Mouse (Mus musculus): ENCODE measurements around the gene Gm9376.
A peak's percentile ranks its signal among the peaks of the same experiment; 100 is the strongest.

Gm9376 gene

DNA sequence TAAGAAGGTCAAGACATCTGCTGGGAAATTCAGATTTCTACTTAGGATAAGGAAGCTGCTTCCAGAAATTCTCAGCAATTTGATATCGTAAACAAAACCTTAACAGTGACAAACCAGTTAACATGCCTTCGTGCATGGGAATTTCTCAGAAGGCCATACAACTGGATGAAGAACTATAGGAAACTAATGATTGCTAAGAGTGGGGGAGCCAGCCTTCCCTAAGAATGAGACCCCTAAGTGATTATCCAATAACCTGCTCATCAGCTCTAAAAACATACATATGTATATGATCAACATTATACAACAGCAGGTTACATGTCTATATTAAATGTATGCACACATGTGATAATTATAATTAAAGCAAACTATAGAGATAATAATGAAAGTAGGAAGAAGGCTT is at the start of gene Gm9376:
TSS of gene Gm9376 (plus strand) at position 301 of the 400 bp plus-strand sequence.
- no peak for DNase-seq

DNA sequence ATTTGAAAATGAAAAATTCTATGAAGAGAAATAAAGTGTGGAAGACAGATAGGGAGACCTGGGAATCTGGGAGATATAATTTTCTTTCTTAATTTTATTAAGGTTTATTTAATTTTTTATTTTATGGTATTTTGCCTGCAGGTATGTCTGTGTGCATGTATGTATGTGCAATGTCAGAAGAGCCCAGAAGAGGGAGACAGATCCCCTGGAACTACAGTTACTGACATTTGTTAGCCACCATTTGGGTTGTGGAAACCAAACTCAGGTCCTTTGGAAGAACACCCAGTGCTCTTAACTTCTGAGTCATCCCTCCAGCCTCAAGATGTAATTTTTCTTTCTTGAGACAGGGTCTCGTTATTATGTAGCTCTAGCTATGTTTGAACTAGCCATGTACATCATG is 45.9 kb upstream of the Gm9376 start:
- no peak for DNase-seq

DNA sequence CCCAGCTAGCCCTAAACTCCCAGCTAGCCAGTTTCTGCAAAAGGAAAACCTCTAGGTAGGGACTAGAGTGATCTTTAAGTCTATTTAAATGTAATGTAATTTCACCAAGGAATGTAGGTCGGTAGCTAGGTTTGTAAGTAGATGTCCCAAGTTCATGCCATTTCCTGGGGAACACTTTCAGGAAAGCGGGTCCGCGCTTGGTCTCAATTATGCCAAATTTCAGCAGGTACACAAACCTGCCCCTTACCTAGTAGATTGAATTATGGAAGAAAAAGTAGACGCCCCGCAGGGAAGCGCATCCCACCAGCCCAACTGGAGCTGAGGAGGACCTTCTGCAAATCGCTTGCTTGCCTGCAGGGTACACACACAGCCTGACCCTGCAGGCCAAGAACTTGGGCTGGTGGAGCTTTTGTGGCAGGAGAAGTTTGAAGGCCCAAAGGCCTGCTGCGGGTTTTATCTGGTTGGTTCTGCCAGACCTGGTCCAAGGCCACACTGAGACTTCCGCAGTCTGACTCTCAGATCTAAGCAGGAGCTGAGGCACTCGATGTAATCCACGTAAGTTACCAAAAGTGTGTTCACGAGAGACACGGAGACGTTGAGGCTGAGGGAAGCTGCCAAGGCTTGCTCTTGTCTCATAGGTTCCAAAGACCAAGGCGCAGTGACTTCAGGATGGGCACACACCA is 41.6 kb upstream of the Gm9376 start:
- DNase-seq: no peak

DNA sequence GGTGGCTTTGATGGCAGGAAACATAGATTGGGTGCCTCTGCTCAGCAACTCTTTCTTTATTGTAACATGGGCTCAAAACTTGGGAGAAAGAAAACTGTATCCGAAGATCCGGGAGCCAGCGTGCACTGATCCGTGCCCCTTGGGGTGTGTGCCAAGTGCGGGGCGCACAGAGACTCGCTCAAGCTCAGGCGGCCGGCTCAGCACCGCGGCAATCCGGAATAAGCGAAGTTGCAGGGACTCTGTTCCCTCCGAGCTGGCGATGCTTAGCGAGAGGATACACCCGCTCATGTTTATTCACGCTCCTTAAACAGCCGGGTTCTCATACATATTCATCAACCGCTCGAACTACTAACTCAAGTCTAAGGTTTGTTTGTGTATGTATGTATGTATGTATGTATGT is 40.8 kb upstream of the Gm9376 start:
- DNase-seq: peak; percentile 26

DNA sequence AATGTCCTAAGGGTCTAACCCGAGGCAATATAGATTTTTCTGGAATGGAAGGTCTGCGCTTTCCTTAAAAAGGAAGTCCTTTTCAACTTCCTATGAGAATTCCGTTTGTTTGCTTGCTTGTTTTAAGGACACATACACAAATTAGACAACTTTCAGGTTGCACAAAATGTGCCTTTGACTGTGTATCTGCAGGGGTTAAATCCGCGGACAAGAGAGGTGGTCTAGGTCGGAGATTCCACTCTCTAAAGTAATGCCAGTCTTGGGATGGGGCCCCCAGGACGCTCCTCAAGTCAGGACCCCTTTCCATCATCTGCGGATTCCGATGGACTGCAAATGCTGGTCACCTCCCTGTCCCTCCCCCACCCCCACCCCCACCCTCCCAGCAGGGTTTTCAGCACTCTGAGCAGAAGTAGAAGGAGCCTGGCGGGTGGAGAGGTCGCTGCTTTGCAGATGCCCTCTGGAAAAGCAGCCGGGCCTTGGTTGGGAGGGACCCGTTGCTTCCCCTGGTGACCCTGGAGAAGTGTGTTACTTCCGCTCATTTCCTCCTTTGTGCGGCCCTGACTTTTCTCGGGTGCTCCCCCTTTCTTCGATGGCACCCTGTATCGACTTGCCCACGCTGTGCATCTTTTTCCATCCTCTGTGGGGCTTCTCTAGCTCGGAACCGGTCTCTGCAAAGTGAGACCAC is 40.1 kb upstream of the Gm9376 start:
- no peak for DNase-seq

DNA sequence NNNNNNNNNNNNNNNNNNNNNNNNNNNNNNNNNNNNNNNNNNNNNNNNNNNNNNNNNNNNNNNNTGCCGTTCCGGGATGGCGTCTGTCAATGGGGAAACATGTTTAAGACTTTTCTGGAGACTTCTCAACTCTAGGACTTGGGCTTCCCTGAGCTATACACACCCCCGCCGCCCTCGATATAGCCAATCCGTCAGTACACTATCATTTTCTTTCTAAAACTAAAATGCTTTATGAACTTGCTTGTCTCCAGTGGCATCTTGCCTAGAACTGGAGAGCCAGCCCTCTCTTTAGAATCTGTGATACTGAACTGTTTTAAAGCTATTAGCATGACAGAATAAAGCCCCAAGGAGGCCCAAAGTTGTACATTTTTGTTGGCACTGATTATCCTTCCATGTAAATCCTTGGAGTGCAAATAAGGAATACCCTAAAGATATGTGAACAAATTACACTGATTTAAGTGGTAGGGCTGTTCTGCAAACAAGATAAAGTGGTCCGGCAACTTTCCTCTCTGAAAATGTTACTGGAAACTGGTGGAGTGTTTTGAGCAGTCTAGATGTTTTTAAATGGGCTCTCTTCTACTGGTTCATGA is 34.3 kb upstream of the Gm9376 start:
- no peak for DNase-seq

DNA sequence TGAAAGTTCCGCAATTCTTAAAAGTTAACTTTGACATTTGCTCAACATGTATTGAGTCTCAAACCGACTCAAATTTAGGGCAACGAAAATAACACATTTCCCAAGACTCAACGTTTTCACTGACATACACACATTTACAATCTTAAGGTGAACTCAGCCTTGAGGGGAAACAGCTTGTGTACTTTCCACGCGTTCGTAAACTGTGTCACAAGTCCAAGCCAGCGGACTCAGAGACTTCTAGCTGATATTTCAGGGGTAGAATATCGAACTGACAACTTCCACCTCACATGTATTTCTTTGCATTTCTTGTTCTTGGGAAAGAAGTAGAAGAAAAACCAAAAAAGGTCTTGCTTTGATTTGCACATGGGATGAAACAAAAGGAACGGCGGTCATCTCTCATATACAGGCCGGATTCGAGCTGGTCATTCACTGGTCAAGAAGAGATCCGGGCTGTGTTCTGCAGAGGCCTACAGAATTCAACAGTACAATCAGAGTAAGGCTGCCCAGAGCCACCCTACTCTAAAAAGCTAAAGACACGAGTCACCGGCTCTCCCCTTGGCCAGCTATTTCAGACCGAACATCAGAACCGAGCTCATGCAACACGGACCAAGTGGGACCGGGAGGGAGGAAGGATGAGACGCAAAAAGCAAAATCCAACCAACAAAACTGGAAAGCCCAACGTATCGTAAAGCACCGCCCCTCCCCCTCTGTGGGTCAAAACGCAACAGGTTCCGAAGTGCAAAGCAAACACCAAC is 32.8 kb upstream of the Gm9376 start:
- DNase-seq: no peak

DNA sequence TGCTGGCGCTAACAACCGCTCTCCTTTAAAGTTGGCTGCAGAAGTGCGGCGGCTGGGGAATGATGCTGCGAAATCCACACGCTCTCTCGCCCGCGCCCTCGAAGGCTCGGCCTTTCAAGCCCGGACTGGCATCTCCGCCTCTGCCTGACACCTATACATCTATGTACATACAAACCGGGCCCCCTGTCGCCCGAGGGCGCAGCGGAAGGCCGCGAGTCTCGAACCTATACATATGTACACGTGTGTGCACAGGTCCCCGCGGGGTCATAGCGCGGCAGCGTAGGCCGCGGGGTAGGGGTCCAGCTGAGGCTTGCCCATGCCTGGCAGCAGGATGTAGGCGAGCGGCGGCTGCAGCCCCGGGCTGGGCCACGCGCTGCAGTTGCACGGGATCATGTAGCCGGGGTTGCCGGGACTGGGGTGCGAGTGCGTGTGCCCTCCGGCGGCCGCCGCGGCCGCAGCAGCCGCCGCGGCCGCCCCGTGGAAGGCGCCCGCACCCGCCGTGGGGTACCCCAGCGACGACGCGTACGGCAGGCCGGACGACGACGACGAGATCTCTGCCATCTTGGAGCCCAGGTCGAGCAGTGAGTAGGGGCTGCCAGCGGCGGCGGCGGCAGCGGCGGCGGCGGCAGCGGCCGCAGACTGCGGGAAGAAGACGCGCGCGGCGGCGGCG is 32.1 kb upstream of the Gm9376 start:
- DNase-seq: peak; percentile 52

DNA sequence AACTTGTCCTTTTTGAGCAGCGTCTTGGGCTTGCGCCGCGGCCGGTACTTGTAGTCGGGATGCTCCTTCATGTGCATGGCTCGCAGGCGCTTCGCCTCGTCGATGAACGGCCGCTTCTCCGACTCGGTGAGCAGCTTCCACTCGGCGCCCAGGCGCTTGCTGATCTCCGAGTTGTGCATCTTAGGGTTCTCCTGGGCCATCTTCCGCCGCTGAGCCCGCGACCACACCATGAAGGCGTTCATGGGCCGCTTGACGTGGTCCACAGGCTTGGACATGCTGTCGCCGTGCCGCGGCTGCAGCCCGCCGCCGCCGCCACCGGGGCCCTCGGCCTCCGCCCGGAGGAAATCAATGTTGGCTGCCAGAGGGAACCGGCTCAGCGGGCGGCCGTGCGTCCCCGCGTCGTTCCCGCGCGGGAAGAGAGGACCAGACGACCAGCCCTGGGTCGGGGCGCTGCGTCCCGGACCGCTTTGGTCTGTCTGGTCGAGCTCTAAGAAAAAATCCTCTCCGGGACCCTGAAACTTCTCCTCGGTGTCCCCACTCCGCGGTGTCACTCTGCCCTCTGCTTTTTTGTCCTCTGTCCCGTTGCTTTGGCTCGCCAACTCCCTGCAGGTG is 31.3 kb upstream of the Gm9376 start:
- DNase-seq: no peak

DNA sequence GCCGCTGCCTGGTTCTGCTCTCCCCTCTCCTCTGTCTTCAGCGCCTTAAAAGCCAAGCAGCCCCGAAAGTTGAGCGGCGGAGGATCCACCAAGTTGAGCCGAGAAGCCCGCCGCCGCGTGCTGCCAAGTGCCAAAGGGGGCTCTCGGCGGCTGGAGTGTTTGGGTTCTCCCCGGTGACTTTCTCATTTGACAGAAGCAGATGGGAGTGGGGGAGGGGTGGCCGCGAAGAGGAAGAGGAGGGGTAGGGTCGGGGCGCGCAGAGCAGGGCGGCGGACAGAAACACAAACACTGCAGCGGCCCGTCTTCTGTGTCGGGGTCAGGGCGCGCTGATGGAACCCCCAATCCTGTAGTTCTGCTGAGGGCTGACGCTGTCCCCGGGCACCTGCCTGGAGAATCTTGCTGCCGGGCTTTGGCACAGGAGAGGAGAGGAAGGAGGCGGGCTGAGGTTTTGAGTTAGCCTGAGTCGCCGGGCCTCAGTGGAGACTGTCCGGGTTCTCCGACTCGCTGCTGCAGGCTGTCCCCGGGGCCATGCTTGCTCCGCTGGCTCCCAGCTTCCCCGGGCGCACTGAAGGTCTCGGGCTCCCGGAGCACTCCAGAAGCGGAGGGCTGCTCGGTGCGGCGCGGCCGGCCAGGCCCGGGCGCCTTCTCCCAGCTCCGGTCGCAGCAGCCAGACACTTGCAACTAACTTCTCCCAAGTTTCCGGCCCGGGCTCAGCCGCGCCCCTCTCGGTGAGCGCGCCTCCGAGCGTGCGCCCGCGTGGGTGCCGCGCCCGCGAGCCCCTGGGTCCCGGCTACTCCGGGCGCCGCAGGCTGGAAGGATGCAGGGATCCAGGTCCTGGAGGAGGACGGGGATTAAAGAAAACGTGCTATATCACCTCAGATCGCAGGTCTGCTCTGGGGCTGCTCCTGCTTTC is 30.5 kb upstream of the Gm9376 start:
- DNase-seq: peak; percentile 52

DNA sequence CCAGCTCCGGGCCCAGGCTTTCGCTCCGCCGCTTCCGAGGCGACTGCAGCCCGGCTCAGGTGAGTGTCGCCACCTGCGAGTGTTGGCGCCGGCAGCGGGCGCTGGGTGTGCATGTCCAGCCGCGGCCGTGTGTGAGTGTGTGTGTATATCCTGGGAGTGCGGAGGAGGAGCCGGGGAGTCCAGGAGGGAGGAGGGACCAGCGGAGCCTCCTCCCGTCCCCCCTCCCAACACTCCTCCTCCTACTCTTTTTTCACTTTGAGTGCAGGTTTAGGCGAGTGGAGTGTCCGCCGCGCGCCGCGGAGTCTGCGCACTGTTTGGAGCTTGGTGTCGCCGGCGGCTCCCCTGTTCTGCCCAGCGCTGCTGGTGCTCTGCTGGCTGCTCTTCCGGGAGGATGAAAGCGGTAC is 29.9 kb upstream of the Gm9376 start, which contains the start of gene Sox21:
TSS of gene Sox21 (minus strand) at position 145 of the 404 bp plus-strand sequence.
- DNase-seq: peak; percentile 48

DNA sequence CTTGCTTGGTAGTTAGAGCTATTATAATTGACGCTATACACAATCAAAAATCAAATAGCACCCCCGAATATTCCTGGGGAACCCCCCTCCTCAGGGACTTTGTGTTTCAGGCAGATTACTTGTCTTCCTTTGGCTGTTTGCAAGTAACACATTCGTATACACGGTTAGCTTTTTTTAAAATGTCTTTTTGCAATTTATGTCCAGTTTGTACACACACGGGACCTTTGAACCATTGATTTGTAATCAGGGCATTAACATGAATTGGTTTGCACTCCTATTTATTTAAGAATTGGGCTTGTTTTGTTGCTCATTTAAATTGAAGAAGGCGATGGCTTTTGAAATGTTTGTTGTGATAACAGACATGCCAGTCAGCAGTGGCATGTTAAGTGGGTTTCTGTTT is 29.0 kb upstream of the Gm9376 start:
- DNase-seq: no peak

DNA sequence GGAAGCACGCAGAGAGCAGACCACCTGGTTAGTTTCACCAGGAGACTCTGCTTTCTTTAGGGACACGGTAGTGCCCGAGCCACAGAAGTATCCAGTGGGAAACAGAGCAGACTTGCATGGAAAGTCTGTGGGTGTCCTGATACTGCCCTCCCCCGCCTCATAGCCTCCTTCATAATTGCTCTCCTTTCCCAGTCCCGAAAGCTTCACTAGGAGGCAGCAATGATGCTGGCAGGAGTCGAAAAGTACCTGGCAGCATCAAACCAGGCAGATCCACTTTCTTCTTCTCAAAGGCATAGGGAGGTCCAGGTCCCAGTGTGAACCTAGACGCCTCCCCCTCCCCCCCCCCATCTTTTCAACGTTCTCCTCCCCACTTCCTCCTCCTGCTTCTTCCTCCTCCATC is 27.4 kb upstream of the Gm9376 start:
- no peak for DNase-seq

DNA sequence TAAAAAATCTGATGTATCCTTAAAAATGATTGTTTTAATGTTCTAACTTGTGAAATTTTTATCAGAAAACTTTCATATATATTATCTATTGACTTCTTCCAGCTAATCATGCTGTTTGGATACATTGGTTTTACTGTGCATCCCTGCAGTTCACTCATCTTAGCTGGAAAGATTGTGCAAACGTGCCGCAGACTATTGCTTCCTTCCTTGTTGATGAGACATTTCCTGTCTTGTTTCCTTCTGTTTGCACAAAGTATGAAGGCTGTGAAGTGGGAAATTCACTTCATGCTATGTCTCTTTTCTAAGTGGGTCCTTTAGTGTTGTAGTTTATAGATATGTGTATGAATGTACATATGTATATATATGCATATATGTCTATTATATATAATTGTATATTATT is 25.3 kb upstream of the Gm9376 start:
- no peak for DNase-seq

DNA sequence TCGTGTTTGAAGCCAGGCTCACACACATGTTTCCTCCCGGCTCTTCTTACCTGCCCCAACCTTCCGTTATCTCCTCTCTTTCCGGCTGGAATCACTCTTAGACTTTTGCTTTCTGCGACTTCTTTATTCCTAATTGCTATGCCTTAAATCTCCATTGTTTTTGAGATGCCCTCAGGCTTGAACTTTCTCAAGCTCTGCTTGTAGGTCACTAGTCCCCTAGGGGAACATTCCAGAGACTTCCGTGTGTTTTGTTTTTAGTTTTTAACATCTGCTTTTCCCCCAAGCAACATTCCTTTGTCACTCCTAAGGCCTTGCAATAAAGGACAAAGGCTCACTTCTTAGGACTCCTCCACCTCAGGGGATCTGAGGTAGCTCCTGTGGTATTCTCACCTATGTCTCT is 13.4 kb upstream of the Gm9376 start:
- no peak for DNase-seq

DNA sequence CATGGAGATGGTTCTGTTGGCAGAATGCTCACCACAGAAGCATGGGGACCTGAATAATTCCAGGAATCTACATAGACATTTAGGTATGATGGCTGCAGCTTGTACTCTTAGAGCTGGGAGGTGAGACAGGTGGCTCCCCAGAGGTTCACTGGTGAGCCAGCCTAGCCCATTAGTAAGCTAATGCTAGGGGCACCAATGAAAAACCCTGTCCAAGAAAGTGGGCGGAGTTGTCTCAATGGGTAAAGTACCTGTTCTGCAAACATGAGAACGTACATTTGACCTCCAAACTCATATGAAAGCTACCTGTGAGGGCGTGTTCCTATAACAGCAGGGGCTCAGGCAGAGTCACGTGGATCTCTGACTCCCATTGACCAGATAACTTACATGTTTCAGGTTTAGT is 2.1 kb downstream of the Gm9376 start:
- DNase-seq: no peak

DNA sequence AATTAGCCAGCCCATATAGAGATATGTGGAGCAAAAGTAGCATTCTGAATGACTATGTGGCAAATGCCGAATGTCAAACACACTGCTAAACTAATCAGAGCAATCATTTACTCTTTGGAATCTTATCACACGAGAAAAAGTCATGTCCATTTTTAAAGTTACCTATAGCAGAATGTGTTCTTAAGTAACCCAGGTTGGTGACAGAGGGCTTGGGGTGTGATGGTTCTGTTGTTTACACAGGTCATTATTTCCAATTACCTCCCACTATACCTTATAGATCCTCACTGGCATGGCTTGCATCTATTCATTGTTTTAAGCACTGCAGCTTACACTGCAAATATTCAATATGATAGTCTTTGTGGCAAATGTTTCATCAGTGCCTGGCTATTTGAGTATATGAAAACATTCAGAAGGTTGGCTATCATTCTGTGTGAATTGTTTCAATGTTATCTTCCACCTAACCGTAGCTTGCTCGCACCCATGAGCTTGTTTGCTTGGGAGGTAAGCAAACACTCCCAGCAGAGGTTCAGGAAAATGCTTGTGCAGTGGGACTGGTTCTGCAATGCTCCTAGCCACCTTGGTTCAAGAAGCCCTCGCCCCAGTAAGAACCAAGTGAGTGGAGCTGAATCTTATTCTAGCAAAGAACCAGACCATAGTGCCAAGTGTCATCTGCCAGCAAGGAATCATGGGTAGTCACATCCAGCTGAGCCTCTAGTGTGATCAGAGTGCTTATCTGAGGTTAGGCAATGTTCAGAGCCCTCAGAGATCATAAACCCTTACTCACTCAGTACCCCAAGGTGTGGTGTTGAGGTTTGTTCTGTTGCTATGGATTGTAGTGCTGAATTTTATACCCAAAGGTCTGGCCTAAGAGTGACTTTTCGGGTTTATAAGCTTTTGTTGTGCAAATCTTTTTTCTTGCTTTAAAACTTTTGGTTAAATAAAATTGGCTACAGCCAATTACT is 6.1 kb downstream of the Gm9376 start:
- DNase-seq: no peak

DNA sequence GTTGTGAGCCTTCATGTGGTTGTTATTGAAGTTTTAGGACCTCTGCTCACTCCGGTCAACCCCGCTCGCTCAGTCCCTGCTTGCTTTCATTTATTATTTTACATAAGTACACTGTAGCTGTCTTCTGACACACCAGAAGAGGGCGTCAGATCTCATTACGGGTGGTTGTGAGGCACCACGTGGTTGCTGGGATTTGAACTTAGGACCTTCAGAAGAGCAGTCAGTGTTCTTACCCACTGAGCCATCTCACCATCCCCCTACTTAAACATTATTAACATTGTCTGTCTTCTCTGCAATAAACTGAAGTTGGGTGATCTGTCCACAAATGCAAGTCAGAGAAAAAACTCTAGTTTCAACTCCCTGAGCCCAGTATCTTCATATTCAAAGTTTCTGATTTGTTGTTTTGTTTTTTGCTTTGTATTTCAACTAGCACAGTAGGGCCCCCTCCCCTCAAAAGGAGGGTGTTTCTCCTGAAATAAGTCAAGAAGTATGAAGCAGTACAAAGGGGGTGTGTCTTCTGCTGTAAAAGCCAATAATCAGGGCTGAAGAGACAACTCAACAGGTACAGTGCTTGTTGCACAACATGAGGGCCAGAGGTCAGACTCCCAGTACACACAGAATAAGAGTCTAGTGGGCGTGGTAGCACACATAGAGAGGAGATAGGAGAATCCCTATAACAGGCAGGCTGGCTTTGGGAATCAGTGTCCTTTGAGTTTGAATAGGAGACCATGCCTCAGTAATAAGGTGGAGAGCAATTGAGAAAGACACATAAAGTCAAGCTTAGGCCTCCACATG is 11.1 kb downstream of the Gm9376 start:
- no peak for DNase-seq

DNA sequence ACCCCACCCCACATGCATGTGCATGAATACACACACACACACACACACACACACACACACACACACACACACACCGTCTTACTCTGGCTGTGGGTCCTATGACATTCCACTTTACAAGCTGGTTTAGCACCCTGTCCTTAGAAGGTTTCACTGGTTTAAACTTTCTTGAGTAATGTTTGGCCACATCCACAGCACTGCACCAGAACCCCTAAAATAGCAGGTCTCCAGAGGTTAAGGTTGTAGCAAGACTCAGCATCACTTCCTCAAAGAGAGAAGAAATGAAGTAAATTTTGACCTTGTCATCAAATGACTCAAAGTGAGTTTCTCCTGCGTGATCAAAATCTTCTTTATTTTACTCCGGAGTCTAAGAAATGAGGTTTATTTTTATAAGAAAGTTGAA is 15.5 kb downstream of the Gm9376 start:
- DNase-seq: no peak

Data from thymus, postnatal 4 days (tissue).